Mouse (Mus musculus) CH12.LX (cell line): ENCODE data around the gene Pou2af1. TPM values are rescaled to one million over a fixed set of nuclear protein-coding genes. Genes with fewer than 3 reads are reported as not detected.

Experiments
- DNase-seq: peaks from one replicate; pipeline ENCODE4 v3.0.0-alpha.2; 2013; ENCODE audit errors: extremely low read depth
- H3K27ac ChIP-seq: 2 replicates; pipeline ENCODE4 v1.5.1; 2012; ENCODE audit warnings: low read depth, mild to moderate bottlenecking, control low read depth, moderate library complexity; ENCODE audit not compliant: insufficient read depth
- H3K27me3 ChIP-seq: replicated peaks from 2 replicates; pipeline ENCODE3; 2012; ENCODE audit warnings: inconsistent platforms
- H3K36me3 ChIP-seq, 2 experiments: replicated peaks in 1 of 2; 2 replicates each; pipeline versions ENCODE3 to v1.6.1; 2012; ENCODE audit warnings: inconsistent platforms in 1 of 2, low read length in 1 of 2, mild to moderate bottlenecking in 1 of 2, mixed read lengths in 1 of 2, moderate library complexity in 1 of 2; ENCODE audit not compliant: control insufficient read depth in 1 of 2, insufficient read depth in 1 of 2
- H3K4me1 ChIP-seq, 2 experiments: 2 replicates each; pipeline ENCODE4 v1.6.1; 2012; ENCODE audit warnings: inconsistent platforms in 1 of 2, moderate library complexity in 1 of 2; ENCODE audit not compliant: insufficient read depth in 2 of 2, control insufficient read depth in 1 of 2
- H3K4me2 ChIP-seq: 2 replicates; pipeline ENCODE4 v1.6.1; 2012; ENCODE audit warnings: low read depth, mild to moderate bottlenecking, control low read depth; ENCODE audit not compliant: poor library complexity, insufficient read depth, severe bottlenecking
- H3K4me3 ChIP-seq, 3 experiments: fragments of 150-350 bp in 1 of 3; sonication (generic) in 1 of 3; replicated peaks in 1 of 3; 2 replicates each; pipeline versions ENCODE3 to v1.5.1; 2011 to 2012; ENCODE audit warnings: low read depth in 2 of 3, low read length in 2 of 3, mild to moderate bottlenecking in 2 of 3, moderate library complexity in 2 of 3, control low read depth in 1 of 3, improper control_type of control experiment in 1 of 3, inconsistent platforms in 1 of 3, mixed read lengths in 1 of 3; ENCODE audit not compliant: poor library complexity in 1 of 3
- H3K79me2 ChIP-seq: replicated peaks from 2 replicates; pipeline ENCODE4 v1.6.1; 2012; ENCODE audit warnings: mild to moderate bottlenecking, moderate library complexity; ENCODE audit not compliant: control insufficient read depth, poor library complexity, insufficient read depth, severe bottlenecking; ENCODE audit errors: extremely low read depth
- H3K9ac ChIP-seq: 2 replicates; pipeline ENCODE4 v1.6.1; 2012; ENCODE audit warnings: low read depth, mild to moderate bottlenecking, control low read depth, moderate library complexity; ENCODE audit not compliant: insufficient read depth
- H3K9me3 ChIP-seq: replicated peaks from 2 replicates; pipeline ENCODE3; 2012; ENCODE audit warnings: low read length, inconsistent platforms, mixed read lengths
- BHLHE40 ChIP-seq: IDR thresholded peaks from 2 replicates; pipeline ENCODE4 v1.6.1; 2011; ENCODE audit warnings: mild to moderate bottlenecking, low read depth, low read length, improper control_type of control experiment
- CHD1 ChIP-seq: IDR thresholded peaks from 2 replicates; pipeline ENCODE4 v1.6.1; 2012; ENCODE audit warnings: low read depth, low read length, improper control_type of control experiment, inconsistent platforms
- EP300 ChIP-seq: IDR thresholded peaks from 2 replicates; pipeline ENCODE4 v1.6.1; 2011; ENCODE audit warnings: low read length, improper control_type of control experiment
- HCFC1 ChIP-seq: IDR thresholded peaks from 2 replicates; pipeline ENCODE4 v1.6.1; 2012; ENCODE audit warnings: low read depth, mild to moderate bottlenecking, inconsistent platforms, low read length, improper control_type of control experiment
- MAZ ChIP-seq: IDR thresholded peaks from 2 replicates; pipeline ENCODE4 v1.6.1; 2012; ENCODE audit warnings: low read depth, mild to moderate bottlenecking, inconsistent platforms, low read length, improper control_type of control experiment, moderate library complexity
- MXI1 ChIP-seq: IDR thresholded peaks from 2 replicates; pipeline ENCODE4 v1.6.1; 2011; ENCODE audit warnings: mild to moderate bottlenecking, low read depth, low read length, improper control_type of control experiment
- POLR2A ChIP-seq: IDR thresholded peaks from 2 replicates; pipeline ENCODE4 v1.6.1; 2011; ENCODE audit warnings: low read depth, mild to moderate bottlenecking, improper control_type of control experiment, low read length
- POLR2AphosphoS2 ChIP-seq: IDR thresholded peaks from 2 replicates; pipeline ENCODE4 v1.6.1; 2011; ENCODE audit warnings: low read depth, low read length, improper control_type of control experiment
- RAD21 ChIP-seq: IDR thresholded peaks from 2 replicates; pipeline ENCODE4 v1.6.1; 2011; ENCODE audit warnings: low read depth, mild to moderate bottlenecking, low read length, improper control_type of control experiment, moderate library complexity
- RCOR1 ChIP-seq: conservative IDR thresholded peaks from 2 replicates; pipeline ENCODE4 v1.6.1; 2012; ENCODE audit warnings: low read depth, mild to moderate bottlenecking, inconsistent platforms, low read length, improper control_type of control experiment
- UBTF ChIP-seq: IDR thresholded peaks from 2 replicates; pipeline ENCODE4 v1.6.1; 2012; ENCODE audit warnings: low read depth, mild to moderate bottlenecking, inconsistent platforms, low read length, improper control_type of control experiment, moderate library complexity
- ZKSCAN1 ChIP-seq: IDR thresholded peaks from 2 replicates; pipeline ENCODE4 v1.6.1; 2012; ENCODE audit warnings: low read depth, inconsistent platforms, low read length, improper control_type of control experiment, borderline replicate concordance
- ZMIZ1 ChIP-seq: IDR thresholded peaks from 2 replicates; pipeline ENCODE4 v1.6.1; 2012; ENCODE audit warnings: low read depth, mild to moderate bottlenecking, inconsistent platforms, low read length, improper control_type of control experiment
- dilution Hi-C: fragments of 300-500 bp; cut with MboI; formaldehyde crosslinking; loops from 2 replicates; pipeline ENCODE4 v1.14.3; 2020; ENCODE audit warnings: low sequenced_read_pairs; ENCODE audit not compliant: extremely low pct_unique_long_range_greater_than_20kb, extremely low pct_ligation_motif_present
- in situ Hi-C: fragments of 300-500 bp; cut with MboI; formaldehyde crosslinking; loops from 3 replicates; pipeline ENCODE4 v1.14.3; 2019; ENCODE audit warnings: low sequenced_read_pairs, low pct_ligation_motif_present, low pct_unique_long_range_greater_than_20kb, mixed read lengths
- polyA plus RNA-seq: library from polyadenylated mRNA; unstranded; fragments of >175 nt; gene quantifications from 2 replicates; pipeline ENCODE4 v1.2.1, GENCODE M21; 2012; ENCODE audit warnings: low read depth; ENCODE audit not compliant: insufficient read length
- total RNA-seq, 2 experiments: library from RNA; depleted of rRNA; stranded (reverse); fragments of 300-350 nt in 1 of 2; fragments of >200 nt in 1 of 2; gene quantifications; 2 replicates each; pipeline ENCODE4 v1.2.3; 2012 to 2014

Gene Pou2af1
- total and polyA plus RNA-seq, 3 experiments = 87.4 to 303 (median 173) TPM

GRCm38 (mm10) chr9:51278500-51279381, 65.2 kb downstream of the Pou2af1 start, which contains the start of gene Colca2:
Gene Colca2 (minus strand): TSS chr9:51278569.
- Histone ChIP-seq H3K4me1 (peaks cover 0 to 9% of the 10 kb centered on the region in 2 experiments; a peak in 3 of 4 replicates), H3K4me3 (no peak within 1 kb of the TSS)

GRCm38 (mm10) chr9:51286079-51286478, 72.6 kb downstream of the Pou2af1 start:
- H3K4me3 ChIP-seq = no peak overlapping the region
- TF ChIP-seq RCOR1 (no peak), EP300 (no peak), MAZ (no peak), POLR2AphosphoS2 (no peak), BHLHE40 (no peak), CHD1 (no peak), HCFC1 (no peak), MXI1 (no peak)
- H3K9ac ChIP-seq = no peak overlapping the region
- no peaks in the 10 kb centered on the region; a peak in 1 of 4 replicates for H3K4me1 ChIP-seq
- in situ Hi-C loops (no loop called here), dilution Hi-C loops (no loop called here)
- no peaks in the 10 kb centered on the region for H3K79me2 ChIP-seq
- no peaks in the 10 kb centered on the region for H3K9me3 ChIP-seq
- no peak for DNase-seq
- peaks cover 32 to 49% of the 10 kb centered on the region in 2 experiments for H3K36me3 ChIP-seq
- H3K27ac ChIP-seq = no peak overlapping the region
- H3K4me2 ChIP-seq = no peak overlapping the region
- H3K27me3 ChIP-seq = no peaks in the 10 kb centered on the region

More at GRCm38 (mm10) chr9:51278500-51279381, 65.2 kb downstream of the Pou2af1 start, which contains the start of gene Colca2:
- Histone ChIP-seq H3K79me2 (no peaks in the 10 kb centered on the region), H3K36me3 (peaks cover 0 to 16% of the 10 kb centered on the region in 2 experiments), H3K27ac (no peak within 1 kb of the TSS), H3K9me3 (no peaks in the 10 kb centered on the region), H3K9ac (no peak within 1 kb of the TSS), H3K4me2 (no peak within 1 kb of the TSS), H3K27me3 (no peaks in the 10 kb centered on the region)
- in situ Hi-C loops (no loop called here), dilution Hi-C loops (no loop called here)
- TF ChIP-seq POLR2A (no peak), ZMIZ1 (no peak), UBTF (no peak), MAZ (no peak), ZKSCAN1 (no peak), RAD21 (no peak)
- DNase-seq = no peak

Other genes starting within 250 kb of the Pou2af1 start
- 7.3 and 8.2 TPM in 2 replicates for gene Sik2, start 204.6 kb upstream of the Pou2af1 start, total RNA-seq (2012; rRNA removed)
- gene Sik2, start 204.6 kb upstream of the Pou2af1 start, total RNA-seq (2014; rRNA removed) = 1.9 and 2.0 TPM in 2 replicates
- 4.4 and 6.0 TPM in 2 replicates for gene Sik2, start 204.6 kb upstream of the Pou2af1 start, polyA plus RNA-seq
- gene Btg4, start 152.8 kb upstream of the Pou2af1 start, total RNA-seq (2012; rRNA removed) = not detected in 2 replicates
- gene Btg4, start 152.8 kb upstream of the Pou2af1 start, total RNA-seq (2014; rRNA removed) = not detected in 2 replicates
- not detected in 2 replicates for gene Btg4, start 152.8 kb upstream of the Pou2af1 start, polyA plus RNA-seq
- not detected in 2 replicates for gene Layn, start 136.6 kb upstream of the Pou2af1 start, total RNA-seq (2012; rRNA removed)
- gene Layn, start 136.6 kb upstream of the Pou2af1 start, total RNA-seq (2014; rRNA removed) = not detected in 2 replicates
- gene Layn, start 136.6 kb upstream of the Pou2af1 start, polyA plus RNA-seq = not detected in 2 replicates
- gene 4833427G06Rik, start 111.6 kb upstream of the Pou2af1 start, total RNA-seq (2012; rRNA removed) = 0.25 and 0.29 TPM in 2 replicates
- not detected in 2 replicates for gene 4833427G06Rik, start 111.6 kb upstream of the Pou2af1 start, total RNA-seq (2014; rRNA removed)
- not detected in 2 replicates for gene 4833427G06Rik, start 111.6 kb upstream of the Pou2af1 start, polyA plus RNA-seq
- 0.38 and 0.42 TPM in 2 replicates for gene Gm32742, start 48.2 kb upstream of the Pou2af1 start, total RNA-seq (2012; rRNA removed)
- gene Gm32742, start 48.2 kb upstream of the Pou2af1 start, total RNA-seq (2014; rRNA removed) = 0.23 TPM in 2 replicates
- 0.74 and 0.77 TPM in 2 replicates for gene Gm32742, start 48.2 kb upstream of the Pou2af1 start, polyA plus RNA-seq
- 0.25 TPM in 1 of 2 replicates, not detected in the other for gene Colca2, start 64.9 kb downstream of the Pou2af1 start, total RNA-seq (2012; rRNA removed)
- gene Colca2, start 64.9 kb downstream of the Pou2af1 start, total RNA-seq (2014; rRNA removed) = 0.26 TPM in 1 of 2 replicates, not detected in the other
- 0.97 and 1.1 TPM in 2 replicates for gene Colca2, start 64.9 kb downstream of the Pou2af1 start, polyA plus RNA-seq
- 26.4 and 33.4 TPM in 2 replicates for gene 1810046K07Rik, start 115.2 kb downstream of the Pou2af1 start, total RNA-seq (2012; rRNA removed)
- gene 1810046K07Rik, start 115.2 kb downstream of the Pou2af1 start, total RNA-seq (2014; rRNA removed) = 49.0 and 59.9 TPM in 2 replicates
- 179 and 188 TPM in 2 replicates for gene 1810046K07Rik, start 115.2 kb downstream of the Pou2af1 start, polyA plus RNA-seq